Mouse (Mus musculus): ENCODE results near the gene Hemk1. TPM values are rescaled to one million over a fixed set of nuclear protein-coding genes. Genes with fewer than 3 reads are reported as not detected.

The Hemk1 gene
- polyA plus RNA-seq, 1 experiment from 2014 or later, result 12.1 TPM

DNA sequence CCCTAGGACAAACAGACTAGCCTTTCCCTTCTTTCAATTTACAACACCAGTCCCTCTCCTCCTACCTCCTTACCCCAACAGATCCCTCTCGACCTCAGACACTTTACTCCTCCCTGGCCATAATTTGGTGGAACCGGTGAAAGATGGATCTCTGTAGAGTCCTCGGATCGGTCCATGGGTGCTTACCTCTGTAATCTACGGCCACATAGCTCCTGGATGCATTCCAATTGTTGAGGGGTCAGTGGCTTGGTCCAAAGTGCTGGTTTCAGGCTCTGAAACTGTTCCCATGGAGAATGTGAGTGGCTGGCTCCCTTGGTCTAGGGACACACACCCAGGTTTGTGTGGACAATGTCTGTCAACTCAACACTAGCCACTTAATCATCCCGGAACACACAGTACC lies 1.8 kb downstream of the Hemk1 start:
- no peak overlapping the region for H3K27ac ChIP-seq
- no peaks in the 10 kb centered on the region for H3K9me3 ChIP-seq
- WGBS, result 89% methylated on average over 6 of the region's 6 CpGs
- DNase-seq (ENCODE audit: low spot score), result no peak
- H3K27me3 ChIP-seq (ENCODE audit: insufficient read depth, poor library complexity, severe bottlenecking), result peaks cover 7% of the 10 kb centered on the region
- no peak overlapping the region for H3K4me3 ChIP-seq
- H3K4me1 ChIP-seq (replicated peaks), result peaks cover 41% of the 10 kb centered on the region
- H3K36me3 ChIP-seq, result peaks cover 19% of the 10 kb centered on the region

DNA sequence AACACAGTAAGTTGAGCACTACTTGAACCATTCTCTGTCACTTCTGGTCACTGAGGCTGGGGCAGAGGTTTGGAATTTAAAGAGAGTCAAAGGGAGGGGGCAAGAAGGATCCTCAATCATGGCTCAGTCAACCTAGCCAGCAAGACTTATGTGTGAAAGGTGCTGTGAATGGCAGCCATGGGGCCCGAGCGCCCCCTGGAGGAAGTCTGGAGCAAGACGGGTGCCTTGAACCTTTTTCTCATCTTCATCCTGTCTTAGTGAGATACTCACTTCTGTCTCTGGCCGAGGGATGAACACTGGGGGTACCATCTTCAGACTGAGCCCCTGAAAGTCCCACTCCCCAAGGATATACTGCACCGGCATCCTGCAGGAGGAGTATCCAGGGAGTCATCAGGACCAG lies 2.2 kb downstream of the Hemk1 start:
- Histone ChIP-seq H3K27ac (no peak overlapping the region), H3K36me3 (peaks cover 23% of the 10 kb centered on the region), H3K4me1 (replicated peaks) (peaks cover 36% of the 10 kb centered on the region), H3K4me3 (no peak overlapping the region), H3K27me3 (ENCODE audit: insufficient read depth, poor library complexity, severe bottlenecking) (peaks cover 2% of the 10 kb centered on the region; the same call in 1 of the 2 replicates), H3K9me3 (no peaks in the 10 kb centered on the region)
- WGBS, result 18% methylated on average over 5 of the region's 5 CpGs
- DNase-seq (ENCODE audit: low spot score), result peak; percentile 65

DNA sequence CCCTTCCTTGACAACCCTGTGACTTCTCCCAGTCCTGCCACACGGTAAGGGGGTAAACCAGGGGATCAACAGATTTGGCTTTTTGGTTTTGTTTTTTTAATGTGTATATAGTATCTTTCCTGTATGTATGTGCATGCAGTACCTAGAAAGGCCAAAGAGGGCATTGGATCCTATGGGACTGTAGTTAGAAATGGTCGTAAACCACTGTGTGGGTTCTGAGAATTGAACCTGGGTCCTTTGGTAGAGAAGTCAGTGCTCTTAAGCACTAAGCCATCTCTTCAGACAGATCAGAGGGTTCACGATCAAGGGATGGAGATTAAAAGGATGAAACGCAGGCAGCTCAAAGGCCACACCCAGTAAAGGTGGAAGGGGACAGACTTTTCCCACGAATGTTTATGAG lies 3.1 kb downstream of the Hemk1 start:
- Histone ChIP-seq H3K9me3 (no peaks in the 10 kb centered on the region), H3K27me3 (ENCODE audit: insufficient read depth, poor library complexity, severe bottlenecking) (no peaks in the 10 kb centered on the region), H3K36me3 (peaks cover 29% of the 10 kb centered on the region), H3K4me3 (no peak overlapping the region), H3K27ac (no peak overlapping the region), H3K4me1 (replicated peaks) (peaks cover 29% of the 10 kb centered on the region)
- 94% methylated on average over 5 of the region's 5 CpGs for WGBS
- no peak for DNase-seq (ENCODE audit: low spot score)

DNA sequence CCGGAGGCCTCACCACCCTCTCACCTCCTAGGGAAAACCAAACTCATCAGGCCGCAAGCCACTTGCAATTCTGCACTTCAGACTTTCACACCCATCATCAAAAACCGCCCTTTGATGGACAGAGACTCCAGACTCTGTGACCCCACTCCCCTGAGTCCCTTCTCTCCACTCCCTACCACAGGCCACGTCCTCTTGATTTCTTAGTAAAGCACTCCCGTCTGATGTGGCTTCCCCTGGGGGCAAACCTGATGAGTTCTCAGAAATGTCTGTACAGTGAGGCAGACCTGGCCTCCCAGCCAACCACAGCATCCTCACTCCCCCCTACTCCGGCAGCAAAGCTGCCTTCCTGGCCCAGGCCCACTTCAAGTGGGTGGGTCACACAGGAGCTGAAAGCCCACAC lies 3.8 kb downstream of the Hemk1 start:
- DNase-seq (ENCODE audit: low spot score), result no peak
- WGBS, result 89% methylated on average over 6 of the region's 6 CpGs
- no peak overlapping the region for H3K4me3 ChIP-seq
- H3K4me1 ChIP-seq (replicated peaks), result peaks cover 24% of the 10 kb centered on the region
- no peak overlapping the region for H3K27ac ChIP-seq
- peaks cover 29% of the 10 kb centered on the region for H3K36me3 ChIP-seq
- H3K27me3 ChIP-seq (ENCODE audit: insufficient read depth, poor library complexity, severe bottlenecking), result no peaks in the 10 kb centered on the region
- H3K9me3 ChIP-seq, result no peaks in the 10 kb centered on the region

DNA sequence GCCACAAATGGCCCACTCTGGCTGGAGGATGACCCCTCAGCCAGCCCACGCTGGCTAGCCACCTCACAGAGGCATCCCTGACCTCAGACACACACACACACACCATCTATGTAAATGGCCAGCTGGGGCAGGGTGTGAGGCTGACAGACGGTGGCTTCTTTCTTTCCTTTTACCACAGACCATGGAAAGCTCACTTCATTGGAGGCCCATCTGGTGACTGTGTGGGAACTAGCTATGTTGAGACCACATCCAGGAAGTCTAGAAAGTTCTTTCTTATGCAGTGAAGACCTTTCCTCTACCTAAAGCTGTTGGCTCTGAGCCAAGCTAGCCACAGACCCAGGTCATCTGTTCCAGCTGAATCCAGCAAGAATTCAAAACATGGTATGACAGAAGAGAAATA lies 4.5 kb downstream of the Hemk1 start:
- WGBS, result 70% methylated on average over 2 of the region's 2 CpGs
- Histone ChIP-seq H3K4me3 (no peak overlapping the region), H3K36me3 (peaks cover 29% of the 10 kb centered on the region), H3K27ac (no peak overlapping the region), H3K9me3 (no peaks in the 10 kb centered on the region), H3K27me3 (ENCODE audit: insufficient read depth, poor library complexity, severe bottlenecking) (no peaks in the 10 kb centered on the region), H3K4me1 (replicated peaks) (peaks cover 17% of the 10 kb centered on the region)
- no peak for DNase-seq (ENCODE audit: low spot score)

DNA sequence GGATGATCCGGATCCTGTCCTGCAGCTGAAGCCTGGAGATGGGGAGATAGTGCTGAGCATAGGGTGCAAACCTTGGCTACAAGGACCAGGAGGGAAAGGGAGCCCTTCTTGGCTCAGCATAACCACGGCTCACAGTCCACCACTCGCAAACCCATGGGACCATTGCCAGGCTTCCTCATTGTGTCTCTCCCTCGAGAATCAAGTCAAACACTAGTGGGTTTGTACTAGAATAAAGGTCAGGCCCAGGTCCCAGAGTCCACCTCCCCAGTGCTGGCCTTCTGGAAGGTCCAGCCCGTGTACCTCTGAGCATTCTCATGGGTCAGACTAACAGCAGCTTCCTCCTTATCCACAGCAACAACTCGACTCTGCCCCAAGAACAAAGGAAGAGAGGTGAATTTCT lies 7.4 kb downstream of the Hemk1 start:
- H3K36me3 ChIP-seq, result peaks cover 42% of the 10 kb centered on the region
- H3K9me3 ChIP-seq, result no peaks in the 10 kb centered on the region
- 82% methylated on average over 6 of the region's 6 CpGs for WGBS
- 0 out of 2 replicates have a peak, but pooled peaks cover 2% of the 10 kb centered on the region for H3K4me1 ChIP-seq (replicated peaks)
- no peak overlapping the region for H3K27ac ChIP-seq
- no peaks in the 10 kb centered on the region for H3K27me3 ChIP-seq (ENCODE audit: insufficient read depth, poor library complexity, severe bottlenecking)
- no peak for DNase-seq (ENCODE audit: low spot score)
- H3K4me3 ChIP-seq, result no peak overlapping the region

DNA sequence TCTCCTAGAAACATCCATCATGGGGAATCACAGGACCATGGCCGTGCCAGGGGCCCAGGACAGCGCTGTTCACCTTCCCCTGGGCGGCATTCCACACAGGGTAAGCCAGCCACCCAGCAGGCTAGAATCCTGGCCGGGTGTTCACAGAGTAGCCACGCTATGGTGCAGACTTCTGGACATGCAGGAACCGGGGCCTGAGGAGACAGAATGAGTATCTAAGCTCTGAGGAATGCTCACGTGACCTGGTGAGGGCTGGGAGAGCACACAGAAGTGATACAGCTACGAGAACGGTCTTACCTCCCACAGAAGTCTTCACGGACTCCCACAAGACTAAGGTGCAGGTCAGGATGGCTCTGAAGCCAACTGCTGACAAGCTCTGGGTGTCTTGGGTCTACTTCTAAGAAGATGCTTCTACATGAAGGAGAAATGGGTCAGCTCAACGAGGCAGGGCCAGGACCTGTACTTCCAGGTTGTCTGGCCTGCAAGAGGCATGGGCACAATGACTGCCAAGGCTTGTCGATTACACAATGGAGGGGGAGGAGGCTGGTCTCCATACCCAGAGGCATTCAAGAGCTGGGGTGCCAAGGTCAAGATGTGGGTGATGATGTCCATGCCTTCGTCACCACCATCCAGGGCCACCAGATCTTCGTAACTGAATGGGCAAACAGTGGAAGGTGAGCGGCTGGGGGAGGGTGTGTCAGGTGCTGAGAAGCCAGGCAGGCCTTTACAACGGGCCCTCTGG lies 10.1 kb downstream of the Hemk1 start:
- 0 out of 2 replicates have a peak, but pooled peaks cover 6% of the 10 kb centered on the region for H3K4me1 ChIP-seq (replicated peaks)
- no peak overlapping the region for H3K4me3 ChIP-seq
- H3K27ac ChIP-seq, result no peak overlapping the region
- H3K9me3 ChIP-seq, result no peaks in the 10 kb centered on the region
- no peaks in the 10 kb centered on the region for H3K27me3 ChIP-seq (ENCODE audit: insufficient read depth, poor library complexity, severe bottlenecking)
- DNase-seq (ENCODE audit: low spot score), result no peak
- peaks cover 40% of the 10 kb centered on the region for H3K36me3 ChIP-seq
- WGBS, result 92% methylated on average over 16 of the region's 16 CpGs

DNA sequence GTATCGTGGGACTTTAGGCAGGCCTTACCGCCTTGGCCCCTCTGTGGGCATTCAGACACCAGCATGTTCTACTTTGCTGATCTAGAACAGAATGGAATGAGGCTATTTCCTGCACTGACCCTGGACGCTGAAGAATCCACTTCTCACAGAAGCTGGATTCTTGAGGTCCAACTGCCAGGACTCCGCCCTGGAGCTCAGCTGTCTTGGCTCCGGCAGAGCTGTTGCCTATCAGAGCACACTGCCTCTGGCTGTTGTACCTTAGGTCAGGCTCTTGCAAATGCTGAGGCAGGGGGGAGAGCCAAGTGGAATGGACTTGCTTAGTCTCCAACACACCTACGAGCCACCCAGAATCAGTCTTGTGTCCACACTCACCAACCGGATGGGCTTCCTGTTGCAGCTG lies 12.2 kb downstream of the Hemk1 start:
- DNase-seq (ENCODE audit: low spot score), result no peak
- Histone ChIP-seq H3K27ac (no peak overlapping the region), H3K4me3 (no peak overlapping the region), H3K4me1 (replicated peaks) (0 out of 2 replicates have a peak, but pooled peaks cover 6% of the 10 kb centered on the region), H3K36me3 (peaks cover 18% of the 10 kb centered on the region), H3K9me3 (no peaks in the 10 kb centered on the region), H3K27me3 (ENCODE audit: insufficient read depth, poor library complexity, severe bottlenecking) (no peaks in the 10 kb centered on the region)
- WGBS, result 90% methylated on average over 7 of the region's 7 CpGs

DNA sequence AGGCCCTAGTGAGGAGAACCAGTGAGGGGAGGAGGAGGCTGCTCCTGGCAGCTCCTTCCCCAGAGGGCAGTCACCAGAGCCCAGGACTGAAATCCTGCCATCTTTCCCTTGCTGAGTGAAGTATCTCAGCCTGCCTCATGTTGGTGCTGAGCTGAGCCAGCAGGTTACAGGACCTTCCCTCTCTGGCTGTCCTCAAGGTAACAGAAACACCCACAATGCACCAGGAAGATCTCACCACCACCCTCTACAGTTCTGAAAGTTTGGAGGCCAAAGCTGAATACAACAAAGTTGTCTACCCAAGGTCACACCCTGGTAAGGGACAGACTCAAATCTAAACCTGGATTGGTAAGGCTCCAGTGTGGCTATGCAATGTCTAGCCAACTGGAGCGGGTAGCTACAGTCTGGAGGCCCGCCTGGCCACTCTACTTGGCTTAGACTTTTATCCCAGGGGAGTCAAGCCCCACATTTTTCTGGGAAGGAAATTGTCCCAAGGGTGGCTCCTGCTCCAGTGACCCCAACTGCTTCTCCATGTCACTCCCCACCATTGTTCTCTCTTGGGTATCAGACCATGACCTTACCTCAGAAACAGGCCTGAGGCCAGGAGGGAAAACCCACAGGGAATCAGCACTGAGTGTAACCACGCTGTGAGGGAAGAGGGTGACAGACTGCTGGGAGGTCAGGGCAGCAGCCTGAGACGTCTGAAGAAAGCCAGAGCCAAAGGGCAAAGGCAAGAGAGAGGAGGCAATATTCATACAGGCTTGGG lies 13.2 kb downstream of the Hemk1 start:
- H3K9me3 ChIP-seq, result no peaks in the 10 kb centered on the region
- H3K36me3 ChIP-seq, result peaks cover 13% of the 10 kb centered on the region
- H3K27me3 ChIP-seq (ENCODE audit: insufficient read depth, poor library complexity, severe bottlenecking), result no peaks in the 10 kb centered on the region
- 53% methylated on average over 4 of the region's 4 CpGs for WGBS
- no peak overlapping the region for H3K27ac ChIP-seq
- H3K4me3 ChIP-seq, result no peak overlapping the region
- DNase-seq (ENCODE audit: low spot score), result no peak
- H3K4me1 ChIP-seq (replicated peaks), result 0 out of 2 replicates have a peak, but pooled peaks cover 6% of the 10 kb centered on the region

DNA sequence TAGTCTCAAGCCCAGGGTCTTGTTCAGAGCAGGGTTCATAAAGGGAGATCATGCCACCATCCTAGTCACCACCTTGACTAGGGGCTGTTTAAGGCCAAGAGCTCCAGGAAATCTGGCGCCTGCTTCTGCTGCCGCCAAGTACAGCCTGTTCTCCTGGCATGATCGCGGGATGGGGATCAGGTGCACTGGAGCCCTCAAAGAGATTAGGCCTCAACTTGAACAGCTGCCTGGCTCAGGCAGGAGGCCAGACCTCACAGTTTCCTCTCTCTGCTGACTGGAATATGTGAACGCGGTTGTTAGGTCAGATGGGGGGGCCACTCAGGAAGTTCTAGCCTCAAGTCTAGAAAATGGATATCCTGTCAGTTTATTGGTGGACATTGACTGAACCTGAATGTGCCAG lies 14.6 kb downstream of the Hemk1 start:
- no peaks in the 10 kb centered on the region for H3K27me3 ChIP-seq (ENCODE audit: insufficient read depth, poor library complexity, severe bottlenecking)
- no peak overlapping the region for H3K4me3 ChIP-seq
- H3K27ac ChIP-seq, result no peak overlapping the region
- H3K9me3 ChIP-seq, result no peaks in the 10 kb centered on the region
- H3K36me3 ChIP-seq, result peaks cover 13% of the 10 kb centered on the region
- DNase-seq (ENCODE audit: low spot score), result no peak
- 0 out of 2 replicates have a peak, but pooled peaks cover 6% of the 10 kb centered on the region for H3K4me1 ChIP-seq (replicated peaks)
- 91% methylated on average over 6 of the region's 6 CpGs for WGBS

DNA sequence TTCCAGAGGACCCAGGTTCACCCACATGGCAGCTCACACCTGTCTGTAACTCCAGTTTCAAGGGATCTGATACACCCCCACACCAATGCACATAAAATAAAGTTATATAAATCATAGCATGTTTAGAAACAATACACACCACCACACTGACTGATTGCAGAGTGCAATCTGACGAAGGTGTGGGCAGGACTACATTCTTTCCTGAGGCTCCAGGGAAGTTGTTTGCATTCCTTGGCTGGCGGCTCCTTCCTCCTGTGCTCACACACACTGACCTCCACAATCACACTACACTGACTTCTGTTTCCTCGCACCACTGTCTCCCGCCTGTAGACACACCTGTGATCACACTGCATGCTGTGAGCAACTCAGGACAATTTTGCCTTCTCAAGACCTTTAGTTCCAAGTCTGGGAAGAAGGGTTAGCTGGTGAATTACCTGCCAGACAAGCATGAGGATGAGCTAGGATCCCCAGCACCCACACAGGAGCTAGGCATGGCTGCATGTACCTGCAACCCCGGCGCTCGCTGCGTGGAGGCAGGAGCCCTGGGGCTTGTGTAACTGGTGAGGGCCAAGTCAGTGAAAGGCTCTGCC lies 15.6 kb downstream of the Hemk1 start:
- WGBS, result 84% methylated on average over 8 of the region's 8 CpGs
- Histone ChIP-seq H3K9me3 (no peaks in the 10 kb centered on the region), H3K27ac (no peak overlapping the region), H3K27me3 (ENCODE audit: insufficient read depth, poor library complexity, severe bottlenecking) (no peaks in the 10 kb centered on the region), H3K4me1 (replicated peaks) (0 out of 2 replicates have a peak, but pooled peaks cover 9% of the 10 kb centered on the region), H3K36me3 (peaks cover 3% of the 10 kb centered on the region; the same call in 1 of the 2 replicates), H3K4me3 (no peak overlapping the region)
- DNase-seq (ENCODE audit: low spot score), result no peak

DNA sequence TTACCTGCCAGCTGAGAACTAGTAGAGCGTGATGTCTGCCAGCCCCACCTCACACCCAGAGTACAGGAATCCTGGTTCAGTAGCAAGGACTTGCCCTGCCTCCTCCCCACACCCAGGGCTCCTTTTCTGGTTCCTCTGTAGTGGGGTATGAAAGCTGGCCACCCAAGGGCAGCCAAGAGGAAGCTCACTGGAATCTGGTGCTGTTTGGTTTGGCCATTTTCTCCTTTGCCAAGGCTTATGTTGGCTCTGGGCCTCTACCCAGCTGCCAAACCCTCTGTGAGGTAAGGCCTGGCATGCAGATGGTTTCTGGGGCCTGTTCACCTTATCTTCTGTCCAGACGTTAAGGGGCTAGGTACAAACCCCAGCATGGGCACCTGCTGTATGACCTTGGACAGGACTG lies 22.4 kb downstream of the Hemk1 start:
- H3K27ac ChIP-seq, result no peak overlapping the region
- no peaks in the 10 kb centered on the region for H3K36me3 ChIP-seq
- WGBS, result 82% methylated on average over 2 of the region's 2 CpGs

DNA sequence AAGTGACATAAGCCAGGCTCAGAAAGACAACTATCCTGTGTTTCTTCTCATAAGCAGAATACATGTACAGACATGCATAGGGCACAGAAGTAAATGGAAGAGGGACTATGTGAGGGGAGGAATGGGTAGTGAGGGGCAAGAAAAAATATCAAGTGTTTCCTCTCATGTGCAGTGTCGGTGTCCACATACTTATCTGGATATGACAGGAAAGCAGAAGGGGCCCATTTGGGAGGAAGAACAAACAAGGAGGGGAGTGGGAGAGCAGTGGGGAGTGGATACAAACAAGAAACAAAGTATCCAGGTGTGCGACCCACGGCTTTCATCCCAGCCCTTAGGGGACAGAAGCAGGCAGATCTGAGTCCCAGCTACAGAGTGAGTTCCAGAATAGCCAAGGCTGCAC lies 24.2 kb downstream of the Hemk1 start:
- H3K4me3 ChIP-seq, result no peak overlapping the region
- 0 out of 2 replicates have a peak, but pooled peaks cover 3% of the 10 kb centered on the region for H3K4me1 ChIP-seq (replicated peaks)
- WGBS, result 88% methylated on average over 3 of the region's 3 CpGs
- no peak for DNase-seq (ENCODE audit: low spot score)
- H3K9me3 ChIP-seq, result no peaks in the 10 kb centered on the region
- no peaks in the 10 kb centered on the region for H3K36me3 ChIP-seq
- H3K27me3 ChIP-seq (ENCODE audit: insufficient read depth, poor library complexity, severe bottlenecking), result no peaks in the 10 kb centered on the region
- no peak overlapping the region for H3K27ac ChIP-seq

More for the DNA sequence above, 22.4 kb downstream of the Hemk1 start:
- no peak for DNase-seq (ENCODE audit: low spot score)
- no peak overlapping the region for H3K4me3 ChIP-seq
- 0 out of 2 replicates have a peak, but pooled peaks cover 3% of the 10 kb centered on the region for H3K4me1 ChIP-seq (replicated peaks)
- no peaks in the 10 kb centered on the region for H3K9me3 ChIP-seq
- no peaks in the 10 kb centered on the region for H3K27me3 ChIP-seq (ENCODE audit: insufficient read depth, poor library complexity, severe bottlenecking)

Data from hindbrain, embryonic 10.5 days (tissue).